Mouse (Mus musculus) G1E (cell line): ENCODE results near the gene Ciapin1. TPM values are rescaled to one million over a fixed set of nuclear protein-coding genes. Genes with fewer than 3 reads are reported as not detected.
A peak's percentile ranks its signal among the peaks of the same experiment; 100 is the strongest.

Experiments used
- ATAC-seq: 2 replicates; pipeline ENCODE4 v1.8.0; 2016; ENCODE audit warnings: mild to moderate bottlenecking; ENCODE audit not compliant: insufficient number of reproducible peaks, poor library complexity, low FRiP score, severe bottlenecking; ENCODE audit errors: extremely low read depth
- DNase-seq: peaks from one replicate; pipeline ENCODE4 v3.0.0; 2012; ENCODE audit warnings: low spot score
- H3K27me3 ChIP-seq: 2 replicates; pipeline ENCODE4 v1.6.1; 2012; ENCODE audit warnings: mild to moderate bottlenecking, low read length, inconsistent platforms; ENCODE audit not compliant: insufficient read depth
- H3K36me3 ChIP-seq: replicated peaks from 2 replicates; pipeline ENCODE3; 2012; ENCODE audit warnings: mild to moderate bottlenecking, inconsistent platforms
- H3K4me1 ChIP-seq: 2 replicates; pipeline ENCODE4 v1.6.1; 2012; ENCODE audit warnings: low read depth, low read length, inconsistent platforms, mixed read lengths; ENCODE audit not compliant: insufficient read depth
- H3K4me3 ChIP-seq: 2 replicates; pipeline ENCODE4 v1.5.1; 2012; ENCODE audit warnings: low read depth, mild to moderate bottlenecking, inconsistent platforms, low read length, moderate library complexity, mixed read lengths
- H3K9me3 ChIP-seq: replicated peaks from 2 replicates; pipeline ENCODE4 v1.6.1; 2012; ENCODE audit warnings: inconsistent platforms
- CTCF ChIP-seq: IDR thresholded peaks from 2 replicates; pipeline ENCODE4 v1.5.1; 2012; ENCODE audit warnings: low read depth, low read length, inconsistent platforms, mixed read lengths
- GATA1 ChIP-seq: IDR thresholded peaks from 2 replicates; pipeline ENCODE4 v1.6.1; 2012; ENCODE audit warnings: borderline replicate concordance, low read length, inconsistent platforms, mixed read lengths
- GATA2 ChIP-seq: IDR thresholded peaks from 2 replicates; pipeline ENCODE4 v1.6.1; 2012; ENCODE audit warnings: low read depth, low read length, inconsistent platforms, borderline replicate concordance
- POLR2AphosphoS5 ChIP-seq: IDR thresholded peaks from 2 replicates; pipeline ENCODE4 v1.6.1; 2012; ENCODE audit warnings: low read depth, low read length, inconsistent platforms; ENCODE audit not compliant: insufficient replicate concordance
- TAL1 ChIP-seq: conservative IDR thresholded peaks from 2 replicates; pipeline ENCODE4 v1.6.1; 2012; ENCODE audit warnings: low read depth, low read length, inconsistent platforms, mixed read lengths
- polyA plus RNA-seq: library from polyadenylated mRNA; stranded (reverse); fragments of >175 nt; gene quantifications from 2 replicates; pipeline ENCODE4 v1.2.3, GENCODE M21; 2012
- total RNA-seq, 2 experiments: library from RNA; stranded (forward) in 1 of 2; stranded (reverse) in 1 of 2; fragments of 200-1000 nt in 1 of 2; fragments of >200 nt in 1 of 2; fragmentation: Nextera tagmentation in 1 of 2; gene quantifications; 2 replicates each; pipeline ENCODE4 v1.2.3; 2014 to 2017

Ciapin1 gene
- total and polyA plus RNA-seq, 3 experiments: 54.0 to 629 (median 75.9) TPM

GRCm38 (mm10) chr8:94822637-94823560, 15.3 kb downstream of the Ciapin1 start:
- Histone ChIP-seq H3K36me3 (peaks cover 97% of the 10 kb centered on the region), H3K4me1 (peaks cover 12% of the 10 kb centered on the region), H3K9me3 (no peaks in the 10 kb centered on the region), H3K4me3 (no peak overlapping the region), H3K27me3 (no peaks in the 10 kb centered on the region; the same call in 1 of the 2 replicates)
- DNase-seq (peak; percentile 63), ATAC-seq (peak; percentile 77)
- no peak for TF ChIP-seq POLR2AphosphoS5
- TF ChIP-seq GATA1: no peak
- TF ChIP-seq TAL1: no peak
- TF ChIP-seq CTCF: peak; percentile 52; the same call in 1 of the 2 replicates
- TF ChIP-seq GATA2: no peak

- peaks cover 10% of the 10 kb centered on the region for H3K4me1 ChIP-seq
- H3K36me3 ChIP-seq: peaks cover 91% of the 10 kb centered on the region
- H3K9me3 ChIP-seq: no peaks in the 10 kb centered on the region
- DNase-seq: no peak
- no peak overlapping the region for H3K4me3 ChIP-seq
- ATAC-seq: no peak
- no peak for TF ChIP-seq CTCF
- TF ChIP-seq POLR2AphosphoS5: no peak
- no peak for TF ChIP-seq GATA1
- no peak for TF ChIP-seq TAL1
- TF ChIP-seq GATA2: no peak
- H3K27me3 ChIP-seq: no peaks in the 10 kb centered on the region; the same call in 1 of the 2 replicates
Measured at GRCm38 (mm10) chr8:94821381-94821780, 16.8 kb downstream of the Ciapin1 start.

GRCm38 (mm10) chr8:94820553-94820952, 17.6 kb downstream of the Ciapin1 start:
- Histone ChIP-seq H3K4me1 (peaks cover 10% of the 10 kb centered on the region), H3K36me3 (peaks cover 83% of the 10 kb centered on the region), H3K4me3 (no peak overlapping the region), H3K27me3 (no peaks in the 10 kb centered on the region; the same call in 1 of the 2 replicates), H3K9me3 (no peaks in the 10 kb centered on the region)
- TF ChIP-seq POLR2AphosphoS5 (no peak), CTCF (no peak), GATA2 (no peak), GATA1 (no peak), TAL1 (no peak)
- DNase-seq (no peak), ATAC-seq (no peak)

GRCm38 (mm10) chr8:94819671-94820179, 18.4 kb downstream of the Ciapin1 start:
- Histone ChIP-seq H3K4me3 (no peak overlapping the region), H3K36me3 (peaks cover 76% of the 10 kb centered on the region), H3K4me1 (peaks cover 10% of the 10 kb centered on the region), H3K27me3 (no peaks in the 10 kb centered on the region; the same call in 1 of the 2 replicates), H3K9me3 (no peaks in the 10 kb centered on the region)
- ATAC-seq (no peak), DNase-seq (no peak)
- no peak for TF ChIP-seq CTCF
- TF ChIP-seq TAL1: no peak
- TF ChIP-seq GATA1: no peak
- TF ChIP-seq POLR2AphosphoS5: no peak
- no peak for TF ChIP-seq GATA2

- H3K36me3 ChIP-seq: peaks cover 61% of the 10 kb centered on the region
- ATAC-seq (no peak), DNase-seq (no peak)
- H3K4me1 ChIP-seq: peaks cover 4% of the 10 kb centered on the region
- H3K9me3 ChIP-seq: no peaks in the 10 kb centered on the region
- TF ChIP-seq GATA1 (no peak), CTCF (no peak), GATA2 (no peak), TAL1 (no peak), POLR2AphosphoS5 (no peak)
- no peak overlapping the region for H3K4me3 ChIP-seq
- no peaks in the 10 kb centered on the region for H3K27me3 ChIP-seq
Measured at GRCm38 (mm10) chr8:94817933-94818332, 20.2 kb downstream of the Ciapin1 start.

- Histone ChIP-seq H3K27me3 (no peaks in the 10 kb centered on the region; the same call in 1 of the 2 replicates), H3K9me3 (no peaks in the 10 kb centered on the region), H3K36me3 (peaks cover 28% of the 10 kb centered on the region), H3K4me3 (no peak overlapping the region), H3K4me1 (no peaks in the 10 kb centered on the region)
- TF ChIP-seq GATA2 (no peak), CTCF (peak; percentile 48; the same call in 1 of the 2 replicates), TAL1 (no peak)
- DNase-seq: no peak
- ATAC-seq: no peak
Measured at GRCm38 (mm10) chr8:94814556-94814955, 23.6 kb downstream of the Ciapin1 start.
